Mouse (Mus musculus) bone marrow macrophage, adult 2 months (primary cell): ENCODE data around the gene Rbm44.

Experiments
- CTCF ChIP-seq: IDR thresholded peaks from 2 replicates; pipeline ENCODE4 v1.5.1; 2012; ENCODE audit warnings: low read depth, mild to moderate bottlenecking, low read length, moderate library complexity
- POLR2A ChIP-seq: IDR thresholded peaks from 2 replicates; pipeline ENCODE4 v1.6.1; 2012; ENCODE audit warnings: mild to moderate bottlenecking, low read depth, low read length, borderline replicate concordance

- TF ChIP-seq CTCF (no peak), POLR2A (no peak)
These were observed 48.4 kb downstream of the Rbm44 start for GRCm38 (mm10) chr1:91193242-91193641.
